Mouse (Mus musculus): ENCODE measurements at regions not wholly inside any gene's neighbourhood (a gene's known extent, or its start where the extent isn't known, plus 50 kb on each side); places are given as distances from the start of the nearest gene placed in this dataset.

- H3K4me1 ChIP-seq (ENCODE audit: control insufficient read depth in 2 of 2, insufficient read depth in 2 of 2, low read length in 2 of 2, poor library complexity in 1 of 2), result no peaks in the 10 kb centered on the region
- DNase-seq (ENCODE audit: low read depth, low spot score), result no peak
- no peaks in the 10 kb centered on the region for H3K36me3 ChIP-seq (ENCODE audit: control insufficient read depth, insufficient read depth, low read length, poor library complexity, severe bottlenecking)
- H3K4me3 ChIP-seq (ENCODE audit: insufficient read depth in 1 of 2, low read depth in 1 of 2, low read length in 2 of 2, poor library complexity in 1 of 2, severe bottlenecking in 1 of 2), result no peak overlapping the region
- TF ChIP-seq MAFK (IDR thresholded peaks at IDR 0.05; ENCODE audit: insufficient read depth, low read depth, low read length) (no peak), ZNF384 (IDR thresholded peaks at IDR 0.05; ENCODE audit: low read depth, low read length) (no peak), CHD2 (IDR thresholded peaks at IDR 0.05; ENCODE audit: low read depth, low read length) (no peak), ZC3H11A (IDR thresholded peaks at IDR 0.05; ENCODE audit: borderline replicate concordance, low read depth, low read length) (no peak), HCFC1 (IDR thresholded peaks at IDR 0.05; ENCODE audit: borderline replicate concordance, insufficient read depth, low read length) (no peak)
- no peak overlapping the region for H3K27ac ChIP-seq (ENCODE audit: insufficient read depth, low read depth, low read length, poor library complexity, severe bottlenecking)
- in situ Hi-C loops (cut with MboI; ENCODE audit: low sequenced_read_pairs in 2 of 2, unreplicated experiment in 2 of 2), result no loop called here
- no peaks in the 10 kb centered on the region for H3K9me3 ChIP-seq (ENCODE audit: control insufficient read depth, insufficient read depth, low read depth, low read length)
- no peak overlapping the region for H3K9ac ChIP-seq (ENCODE audit: insufficient read depth, low read depth, low read length, poor library complexity, severe bottlenecking)
Observed at GRCm38 (mm10) chr6:66012675-66013074, 60.3 kb downstream of the 4930544G11Rik start.

GRCm38 (mm10) chr6:66023531-66023930, 71.1 kb downstream of the 4930544G11Rik start:
- Histone ChIP-seq H3K4me3 (ENCODE audit: insufficient read depth in 1 of 2, low read depth in 1 of 2, low read length in 2 of 2, poor library complexity in 1 of 2, severe bottlenecking in 1 of 2) (no peak overlapping the region), H3K9ac (ENCODE audit: insufficient read depth, low read depth, low read length, poor library complexity, severe bottlenecking) (no peak overlapping the region), H3K27ac (ENCODE audit: insufficient read depth, low read depth, low read length, poor library complexity, severe bottlenecking) (no peak overlapping the region), H3K36me3 (ENCODE audit: control insufficient read depth, insufficient read depth, low read length, poor library complexity, severe bottlenecking) (no peaks in the 10 kb centered on the region), H3K4me1 (ENCODE audit: control insufficient read depth in 2 of 2, insufficient read depth in 2 of 2, low read length in 2 of 2, poor library complexity in 1 of 2) (no peaks in the 10 kb centered on the region), H3K9me3 (ENCODE audit: control insufficient read depth, insufficient read depth, low read depth, low read length) (no peaks in the 10 kb centered on the region)
- in situ Hi-C loops (cut with MboI; ENCODE audit: low sequenced_read_pairs in 2 of 2, unreplicated experiment in 2 of 2), result no loop called here
- TF ChIP-seq ZC3H11A (IDR thresholded peaks at IDR 0.05; ENCODE audit: borderline replicate concordance, low read depth, low read length) (no peak), MAFK (IDR thresholded peaks at IDR 0.05; ENCODE audit: insufficient read depth, low read depth, low read length) (no peak), HCFC1 (IDR thresholded peaks at IDR 0.05; ENCODE audit: borderline replicate concordance, insufficient read depth, low read length) (no peak), CHD2 (IDR thresholded peaks at IDR 0.05; ENCODE audit: low read depth, low read length) (no peak), ZNF384 (IDR thresholded peaks at IDR 0.05; ENCODE audit: low read depth, low read length) (no peak)
- DNase-seq (ENCODE audit: low read depth, low spot score), result no peak

DNA sequence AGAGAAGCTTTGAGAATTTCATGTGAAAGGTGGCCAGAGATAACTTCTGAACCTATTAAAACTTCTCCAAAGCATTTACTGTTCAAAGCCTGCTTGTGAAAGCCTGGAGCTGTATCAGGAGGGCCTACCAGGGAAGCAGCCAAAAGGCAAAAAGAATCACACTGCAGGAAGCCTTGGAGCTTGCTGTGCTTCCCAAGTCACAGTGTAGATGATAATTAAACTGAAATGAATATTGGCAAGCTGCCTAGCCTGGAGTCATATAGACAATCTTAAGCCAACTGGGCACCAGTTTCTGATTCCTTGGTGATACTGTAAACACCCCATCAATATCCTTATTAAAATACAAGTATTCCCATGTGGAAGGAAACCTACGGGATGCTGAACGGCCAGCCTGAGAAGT, 84.4 kb downstream of the 4930544G11Rik start:
- no peak overlapping the region for H3K9ac ChIP-seq (ENCODE audit: insufficient read depth, low read depth, low read length, poor library complexity, severe bottlenecking)
- in situ Hi-C loops (cut with MboI; ENCODE audit: low sequenced_read_pairs in 2 of 2, unreplicated experiment in 2 of 2), result no loop called here
- no peak overlapping the region for H3K4me3 ChIP-seq (ENCODE audit: insufficient read depth in 1 of 2, low read depth in 1 of 2, low read length in 2 of 2, poor library complexity in 1 of 2, severe bottlenecking in 1 of 2)
- TF ChIP-seq HCFC1 (IDR thresholded peaks at IDR 0.05; ENCODE audit: borderline replicate concordance, insufficient read depth, low read length), result no peak
- TF ChIP-seq ZNF384 (IDR thresholded peaks at IDR 0.05; ENCODE audit: low read depth, low read length), result no peak
- TF ChIP-seq ZC3H11A (IDR thresholded peaks at IDR 0.05; ENCODE audit: borderline replicate concordance, low read depth, low read length), result no peak
- TF ChIP-seq CHD2 (IDR thresholded peaks at IDR 0.05; ENCODE audit: low read depth, low read length), result no peak
- TF ChIP-seq MAFK (IDR thresholded peaks at IDR 0.05; ENCODE audit: insufficient read depth, low read depth, low read length), result no peak
- H3K4me1 ChIP-seq (ENCODE audit: control insufficient read depth in 2 of 2, insufficient read depth in 2 of 2, low read length in 2 of 2, poor library complexity in 1 of 2), result no peaks in the 10 kb centered on the region
- no peak for DNase-seq (ENCODE audit: low read depth, low spot score)
- no peaks in the 10 kb centered on the region for H3K36me3 ChIP-seq (ENCODE audit: control insufficient read depth, insufficient read depth, low read length, poor library complexity, severe bottlenecking)
- H3K27ac ChIP-seq (ENCODE audit: insufficient read depth, low read depth, low read length, poor library complexity, severe bottlenecking), result no peak overlapping the region
- H3K9me3 ChIP-seq (ENCODE audit: control insufficient read depth, insufficient read depth, low read depth, low read length), result no peaks in the 10 kb centered on the region

DNA sequence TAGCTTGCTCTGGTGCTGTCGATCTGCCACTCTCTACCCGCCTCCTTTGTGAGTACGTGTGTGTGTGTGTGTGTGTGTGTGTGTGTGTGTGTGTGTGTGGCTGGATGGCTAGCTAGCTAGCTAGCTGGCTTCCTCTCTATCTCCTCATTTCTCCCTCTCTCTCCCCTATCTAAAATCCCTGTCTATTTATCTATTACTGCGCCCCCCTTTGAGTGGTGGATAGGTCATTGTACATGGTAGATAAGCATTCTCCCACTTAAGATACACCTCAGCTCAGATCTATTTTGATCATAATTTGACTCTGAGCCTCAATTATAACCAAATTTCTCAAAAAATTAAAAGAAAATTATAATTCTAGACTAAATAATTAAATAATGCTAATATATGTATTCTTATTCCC, 99.4 kb downstream of the 4930544G11Rik start:
- in situ Hi-C loops (cut with MboI; ENCODE audit: low sequenced_read_pairs in 2 of 2, unreplicated experiment in 2 of 2), result no loop called here
- Histone ChIP-seq H3K36me3 (ENCODE audit: control insufficient read depth, insufficient read depth, low read length, poor library complexity, severe bottlenecking) (no peaks in the 10 kb centered on the region), H3K9ac (ENCODE audit: insufficient read depth, low read depth, low read length, poor library complexity, severe bottlenecking) (no peak overlapping the region), H3K4me1 (ENCODE audit: control insufficient read depth in 2 of 2, insufficient read depth in 2 of 2, low read length in 2 of 2, poor library complexity in 1 of 2) (no peaks in the 10 kb centered on the region), H3K9me3 (ENCODE audit: control insufficient read depth, insufficient read depth, low read depth, low read length) (no peaks in the 10 kb centered on the region), H3K27ac (ENCODE audit: insufficient read depth, low read depth, low read length, poor library complexity, severe bottlenecking) (no peak overlapping the region), H3K4me3 (ENCODE audit: insufficient read depth in 1 of 2, low read depth in 1 of 2, low read length in 2 of 2, poor library complexity in 1 of 2, severe bottlenecking in 1 of 2) (no peak overlapping the region)
- no peak for DNase-seq (ENCODE audit: low read depth, low spot score)
- TF ChIP-seq MAFK (IDR thresholded peaks at IDR 0.05; ENCODE audit: insufficient read depth, low read depth, low read length) (no peak), ZNF384 (IDR thresholded peaks at IDR 0.05; ENCODE audit: low read depth, low read length) (no peak), CHD2 (IDR thresholded peaks at IDR 0.05; ENCODE audit: low read depth, low read length) (no peak), ZC3H11A (IDR thresholded peaks at IDR 0.05; ENCODE audit: borderline replicate concordance, low read depth, low read length) (no peak), HCFC1 (IDR thresholded peaks at IDR 0.05; ENCODE audit: borderline replicate concordance, insufficient read depth, low read length) (no peak)

DNA sequence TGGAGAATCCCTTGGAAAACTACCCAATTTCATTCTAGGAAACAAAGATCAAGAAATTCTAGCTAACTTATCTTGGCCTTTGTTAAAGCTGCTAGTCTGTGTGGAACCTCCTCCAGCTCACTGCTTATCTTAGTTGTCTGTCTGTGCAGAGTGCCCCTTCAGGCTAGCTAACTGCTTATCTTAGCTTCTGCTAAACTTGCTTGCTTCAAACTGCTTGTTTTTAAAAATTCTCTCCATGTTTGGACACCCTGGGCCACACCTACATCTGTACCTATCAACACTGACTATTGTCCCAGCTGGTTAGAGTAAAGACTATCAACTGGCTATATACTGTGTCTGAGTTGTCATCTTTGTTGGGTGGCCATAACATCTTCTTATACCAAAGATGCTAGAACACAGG, 100.0 kb downstream of the 4930544G11Rik start:
- Histone ChIP-seq H3K4me3 (ENCODE audit: insufficient read depth in 1 of 2, low read depth in 1 of 2, low read length in 2 of 2, poor library complexity in 1 of 2, severe bottlenecking in 1 of 2) (no peak overlapping the region), H3K36me3 (ENCODE audit: control insufficient read depth, insufficient read depth, low read length, poor library complexity, severe bottlenecking) (no peaks in the 10 kb centered on the region), H3K27ac (ENCODE audit: insufficient read depth, low read depth, low read length, poor library complexity, severe bottlenecking) (no peak overlapping the region), H3K9me3 (ENCODE audit: control insufficient read depth, insufficient read depth, low read depth, low read length) (no peaks in the 10 kb centered on the region), H3K9ac (ENCODE audit: insufficient read depth, low read depth, low read length, poor library complexity, severe bottlenecking) (no peak overlapping the region), H3K4me1 (ENCODE audit: control insufficient read depth in 2 of 2, insufficient read depth in 2 of 2, low read length in 2 of 2, poor library complexity in 1 of 2) (no peaks in the 10 kb centered on the region)
- TF ChIP-seq HCFC1 (IDR thresholded peaks at IDR 0.05; ENCODE audit: borderline replicate concordance, insufficient read depth, low read length), result no peak
- TF ChIP-seq ZC3H11A (IDR thresholded peaks at IDR 0.05; ENCODE audit: borderline replicate concordance, low read depth, low read length), result no peak
- TF ChIP-seq MAFK (IDR thresholded peaks at IDR 0.05; ENCODE audit: insufficient read depth, low read depth, low read length), result no peak
- TF ChIP-seq ZNF384 (IDR thresholded peaks at IDR 0.05; ENCODE audit: low read depth, low read length), result no peak
- no peak for TF ChIP-seq CHD2 (IDR thresholded peaks at IDR 0.05; ENCODE audit: low read depth, low read length)
- no peak for DNase-seq (ENCODE audit: low read depth, low spot score)
- in situ Hi-C loops (cut with MboI; ENCODE audit: low sequenced_read_pairs in 2 of 2, unreplicated experiment in 2 of 2), result no loop called here
